Mouse (Mus musculus): ENCODE data around the gene Anapc2. TPM values are rescaled to one million over a fixed set of nuclear protein-coding genes. Genes with fewer than 3 reads are reported as not detected.

The Anapc2 gene
- total and polyA plus RNA-seq, 3 experiments, result 9.8 to 67.0 TPM; not detected in 1

DNA sequence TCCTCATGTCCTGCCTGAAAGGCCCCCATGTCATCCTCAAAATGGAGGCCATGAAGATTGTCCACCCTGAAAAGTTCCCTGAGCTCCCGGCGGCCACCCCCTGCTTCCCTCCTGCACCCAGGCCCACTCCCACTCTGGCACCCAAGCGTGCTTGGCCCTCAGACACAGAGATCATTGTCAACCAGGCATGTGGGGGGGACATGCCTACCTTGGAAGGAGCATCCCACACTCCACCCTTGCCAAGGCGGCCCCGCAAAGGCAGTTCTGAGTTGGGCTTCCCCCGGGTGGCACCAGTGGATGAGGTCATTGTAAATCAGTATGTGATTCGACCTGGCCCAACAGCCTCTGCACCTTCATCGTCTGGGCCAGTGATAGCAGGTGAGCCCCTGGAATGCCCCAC is 28.9 kb upstream of the Anapc2 start:
- H3K9me3 ChIP-seq (replicated peaks; ENCODE audit: insufficient read depth, low read length), result no peaks in the 10 kb centered on the region
- no peaks in the 10 kb centered on the region for H3K36me3 ChIP-seq (ENCODE audit: control insufficient read depth in 1 of 2, insufficient read depth in 2 of 2, low read length in 2 of 2)
- H3K4me1 ChIP-seq (ENCODE audit: control insufficient read depth in 1 of 2, insufficient read depth in 2 of 2, low read length in 2 of 2), result peaks cover 0 to 12% of the 10 kb centered on the region in 2 experiments; a peak in 3 of 4 replicates
- no peak overlapping the region for H3K9ac ChIP-seq (ENCODE audit: control insufficient read depth, low read depth, low read length, poor library complexity, severe bottlenecking)
- no peak for DNase-seq (ENCODE audit: low read depth, low spot score)
- H3K27me3 ChIP-seq (ENCODE audit: control insufficient read depth in 1 of 2, insufficient read depth in 2 of 2, low read length in 2 of 2), result no peaks in the 10 kb centered on the region
- H3K27ac ChIP-seq (ENCODE audit: control insufficient read depth, low read depth, low read length), result no peak overlapping the region
- TF ChIP-seq UBTF (IDR thresholded peaks at IDR 0.05; ENCODE audit: borderline replicate concordance, insufficient read depth, low read depth, low read length) (no peak), CHD2 (IDR thresholded peaks at IDR 0.05; ENCODE audit: low read length) (no peak), HCFC1 (IDR thresholded peaks at IDR 0.05; ENCODE audit: low read depth, low read length) (no peak), CHD1 (IDR thresholded peaks at IDR 0.05; ENCODE audit: low read depth, low read length) (no peak), JUND (IDR thresholded peaks at IDR 0.05; ENCODE audit: low read depth, low read length) (no peak)
- H3K79me2 ChIP-seq (ENCODE audit: control insufficient read depth, insufficient read depth, low read length, poor library complexity), result no peaks in the 10 kb centered on the region; the same call in 1 of the 2 replicates
- H3K4me3 ChIP-seq (ENCODE audit: control insufficient read depth in 1 of 2, insufficient read depth in 1 of 2, low read depth in 2 of 2, low read length in 2 of 2), result no peak overlapping the region; a peak in 1 of 4 replicates

- H3K36me3 ChIP-seq (ENCODE audit: control insufficient read depth in 1 of 2, insufficient read depth in 2 of 2, low read length in 2 of 2), result no peaks in the 10 kb centered on the region
- peaks cover 0 to 12% of the 10 kb centered on the region in 2 experiments; a peak in 3 of 4 replicates for H3K4me1 ChIP-seq (ENCODE audit: control insufficient read depth in 1 of 2, insufficient read depth in 2 of 2, low read length in 2 of 2)
- H3K27me3 ChIP-seq (ENCODE audit: control insufficient read depth in 1 of 2, insufficient read depth in 2 of 2, low read length in 2 of 2), result no peaks in the 10 kb centered on the region
- TF ChIP-seq NRF1 (IDR thresholded peaks at IDR 0.05; ENCODE audit: insufficient read depth, low read depth, low read length, poor library complexity, severe bottlenecking) (no peak), TCF12 (IDR thresholded peaks at IDR 0.05; ENCODE audit: low read depth, low read length) (no peak), POLR2A (IDR thresholded peaks at IDR 0.05; ENCODE audit: control insufficient read depth in 1 of 2, insufficient read depth in 1 of 2, low read depth in 1 of 2, low read length in 2 of 2, poor library complexity in 1 of 2) (no peak; a peak in 1 of 4 replicates), E2F4 (IDR thresholded peaks at IDR 0.05; ENCODE audit: borderline replicate concordance, low read depth, low read length) (no peak), USF2 (IDR thresholded peaks at IDR 0.05; ENCODE audit: borderline replicate concordance in 1 of 2, insufficient read depth in 1 of 2, low read depth in 1 of 2, low read length in 2 of 2) (no peak), JUND (IDR thresholded peaks at IDR 0.05; ENCODE audit: low read depth, low read length) (no peak)
- no peaks in the 10 kb centered on the region; the same call in 1 of the 2 replicates for H3K79me2 ChIP-seq (ENCODE audit: control insufficient read depth, insufficient read depth, low read length, poor library complexity)
- no peak overlapping the region for H3K4me3 ChIP-seq (ENCODE audit: control insufficient read depth in 1 of 2, insufficient read depth in 1 of 2, low read depth in 2 of 2, low read length in 2 of 2)
- H3K27ac ChIP-seq (ENCODE audit: control insufficient read depth, low read depth, low read length), result no peak overlapping the region
- H3K9ac ChIP-seq (ENCODE audit: control insufficient read depth, low read depth, low read length, poor library complexity, severe bottlenecking), result no peak overlapping the region
- H3K9me3 ChIP-seq (replicated peaks; ENCODE audit: insufficient read depth, low read length), result no peaks in the 10 kb centered on the region
- DNase-seq (ENCODE audit: low read depth, low spot score), result no peak
Measured at GRCm38 (mm10) chr2:25244144-25244543, 28.1 kb upstream of the Anapc2 start.

DNA sequence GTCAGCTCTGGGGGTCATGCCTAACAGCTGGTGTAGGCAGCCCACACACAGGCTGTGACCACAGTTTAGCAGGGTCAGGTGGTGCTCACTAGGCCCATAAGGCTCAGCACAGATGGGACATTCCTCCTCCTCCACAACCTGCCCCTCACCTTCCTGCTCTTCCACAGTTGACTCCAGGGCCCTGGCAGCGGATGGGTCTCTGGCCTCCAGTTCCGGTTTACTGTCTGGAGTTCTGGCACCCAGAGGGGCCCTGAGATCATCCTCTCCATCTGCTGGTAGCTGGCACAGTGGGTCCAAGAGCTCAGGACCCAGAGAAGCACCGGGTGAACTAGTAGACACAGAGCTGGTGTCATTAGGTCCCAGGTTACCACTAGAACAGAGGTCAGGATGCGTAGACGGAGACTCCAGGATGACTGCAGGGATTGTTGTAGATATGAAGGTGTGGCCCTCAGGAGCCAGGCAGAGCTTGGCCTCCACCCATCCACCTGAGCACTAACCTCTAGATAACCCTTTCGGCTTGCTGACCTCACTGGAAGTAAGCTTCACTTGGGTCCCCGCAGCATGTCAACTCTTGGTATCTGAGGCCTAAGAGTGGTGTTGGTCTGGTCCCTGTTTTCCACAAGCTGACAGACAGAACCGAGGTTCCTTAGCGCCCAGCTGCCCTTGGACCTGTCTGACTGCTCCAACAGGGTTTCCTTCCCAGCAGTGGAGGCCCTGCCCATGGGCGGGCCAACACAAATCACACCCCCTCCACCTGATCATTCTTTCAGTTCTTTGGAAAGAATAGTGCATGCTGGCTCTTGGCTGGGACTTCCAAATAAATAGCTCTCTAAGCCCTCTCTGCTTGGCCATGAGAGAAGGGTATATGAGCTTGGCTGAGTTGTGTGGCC is 25.9 kb upstream of the Anapc2 start, which contains the start of gene AL732309.1:
Gene AL732309.1, minus strand, starts transcription at position 681 of the 890 bp plus-strand sequence.
- Histone ChIP-seq H3K4me1 (ENCODE audit: control insufficient read depth in 1 of 2, insufficient read depth in 2 of 2, low read length in 2 of 2) (peaks cover 0 to 7% of the 10 kb centered on the region in 2 experiments; a peak in 3 of 4 replicates), H3K27me3 (ENCODE audit: control insufficient read depth in 1 of 2, insufficient read depth in 2 of 2, low read length in 2 of 2) (no peaks in the 10 kb centered on the region), H3K79me2 (ENCODE audit: control insufficient read depth, insufficient read depth, low read length, poor library complexity) (no peaks in the 10 kb centered on the region; the same call in 1 of the 2 replicates), H3K27ac (ENCODE audit: control insufficient read depth, low read depth, low read length) (no peak within 1 kb of the TSS), H3K9me3 (replicated peaks; ENCODE audit: insufficient read depth, low read length) (no peaks in the 10 kb centered on the region), H3K4me3 (ENCODE audit: control insufficient read depth in 1 of 2, insufficient read depth in 1 of 2, low read depth in 2 of 2, low read length in 2 of 2) (no peak within 1 kb of the TSS), H3K9ac (ENCODE audit: control insufficient read depth, low read depth, low read length, poor library complexity, severe bottlenecking) (no peak within 1 kb of the TSS), H3K36me3 (ENCODE audit: control insufficient read depth in 1 of 2, insufficient read depth in 2 of 2, low read length in 2 of 2) (peaks cover 0 to 2% of the 10 kb centered on the region in 2 experiments; a peak in 1 of 4 replicates)
- TF ChIP-seq E2F4 (IDR thresholded peaks at IDR 0.05; ENCODE audit: borderline replicate concordance, low read depth, low read length), result no peak
- TF ChIP-seq POLR2A (IDR thresholded peaks at IDR 0.05; ENCODE audit: control insufficient read depth in 1 of 2, insufficient read depth in 1 of 2, low read depth in 1 of 2, low read length in 2 of 2, poor library complexity in 1 of 2), result no peak; a peak in 1 of 4 replicates
- TF ChIP-seq MAX (IDR thresholded peaks at IDR 0.05; ENCODE audit: low read length), result no peak
- no peak for TF ChIP-seq GATA1 (IDR thresholded peaks at IDR 0.05; ENCODE audit: low read depth, low read length)
- no peak for TF ChIP-seq EP300 (IDR thresholded peaks at IDR 0.05; ENCODE audit: low read depth in 1 of 2, low read length in 2 of 2)
- TF ChIP-seq UBTF (IDR thresholded peaks at IDR 0.05; ENCODE audit: borderline replicate concordance, insufficient read depth, low read depth, low read length), result no peak
- DNase-seq (ENCODE audit: low read depth, low spot score), result no peak
